Mouse (Mus musculus) myocyte (in vitro differentiated cells): ENCODE measurements around the gene Cited2. TPM values are rescaled to one million over a fixed set of nuclear protein-coding genes. Genes with fewer than 3 reads are reported as not detected.

Source experiments
- H3K27me3 ChIP-seq: one replicate; pipeline ENCODE4 v1.6.1; 2011; ENCODE audit not compliant: control insufficient read depth, insufficient read depth, insufficient read length
- H3K36me3 ChIP-seq: one replicate; pipeline ENCODE4 v1.6.1; 2011; ENCODE audit not compliant: control insufficient read depth, insufficient read depth
- H3K4me2 ChIP-seq: one replicate; pipeline ENCODE4 v1.6.1; 2011; ENCODE audit warnings: low read depth, control low read depth
- H3K4me3 ChIP-seq: one replicate; pipeline ENCODE4 v1.5.1; 2011; ENCODE audit warnings: mild to moderate bottlenecking, control low read depth, moderate library complexity
- H3K79me2 ChIP-seq: one replicate; pipeline ENCODE4 v1.6.1; 2011; ENCODE audit not compliant: control insufficient read depth, insufficient read depth
- H3ac ChIP-seq: one replicate; pipeline ENCODE4 v1.6.1; 2011; ENCODE audit not compliant: control insufficient read depth, insufficient read length
- CEBPB ChIP-seq: IDR thresholded peaks from 2 replicates; pipeline ENCODE4 v1.6.1; 2011; ENCODE audit warnings: mild to moderate bottlenecking, moderate library complexity; ENCODE audit not compliant: poor library complexity, insufficient read depth, severe bottlenecking
- E2F4 ChIP-seq: IDR thresholded peaks from one replicate; pipeline ENCODE4 v1.6.1; 2011; ENCODE audit warnings: mild to moderate bottlenecking, control low read depth, moderate library complexity; ENCODE audit not compliant: insufficient read depth
- MAX ChIP-seq: IDR thresholded peaks from one replicate; pipeline ENCODE4 v1.6.1; 2011; ENCODE audit warnings: low read depth, mild to moderate bottlenecking, control low read depth
- MYOD1 ChIP-seq, 3 experiments: IDR thresholded peaks; one replicate each; pipeline ENCODE4 v1.6.1; 2011; ENCODE audit warnings: control low read depth in 2 of 3, low read depth in 2 of 3, mild to moderate bottlenecking in 2 of 3, moderate library complexity in 1 of 3; ENCODE audit not compliant: insufficient read length in 2 of 3, control insufficient read depth in 1 of 3
- MYOG ChIP-seq, 3 experiments: IDR thresholded peaks; one replicate each; pipeline ENCODE4 v1.6.1; 2011; ENCODE audit warnings: control low read depth in 2 of 3, low read depth in 2 of 3, mild to moderate bottlenecking in 2 of 3; ENCODE audit not compliant: insufficient read length in 2 of 3, control insufficient read depth in 1 of 3, insufficient read depth in 1 of 3
- POLR2A ChIP-seq: IDR thresholded peaks from one replicate; pipeline ENCODE4 v1.6.1; 2011; ENCODE audit warnings: low read depth, mild to moderate bottlenecking, control low read depth, moderate library complexity; ENCODE audit not compliant: insufficient read length
- POLR2AphosphoS2 ChIP-seq: IDR thresholded peaks from one replicate; pipeline ENCODE4 v1.6.1; 2011; ENCODE audit warnings: low read depth, control low read depth; ENCODE audit not compliant: insufficient read length
- REST ChIP-seq: IDR thresholded peaks from one replicate; pipeline ENCODE4 v1.6.1; 2011; ENCODE audit warnings: mild to moderate bottlenecking, control low read depth, moderate library complexity; ENCODE audit not compliant: insufficient read depth, insufficient read length
- SRF ChIP-seq: IDR thresholded peaks from one replicate; pipeline ENCODE4 v1.6.1; 2011; ENCODE audit warnings: low read depth; ENCODE audit not compliant: control insufficient read depth, insufficient read length
- TCF12 ChIP-seq: IDR thresholded peaks from one replicate; pipeline ENCODE4 v1.6.1; 2011; ENCODE audit warnings: mild to moderate bottlenecking, control low read depth; ENCODE audit not compliant: poor library complexity, insufficient read depth, severe bottlenecking
- TCF3 ChIP-seq: IDR thresholded peaks from one replicate; pipeline ENCODE4 v1.6.1; 2011; ENCODE audit warnings: low read depth, control low read depth; ENCODE audit not compliant: insufficient read length
- USF1 ChIP-seq: IDR thresholded peaks from one replicate; pipeline ENCODE4 v1.6.1; 2011; ENCODE audit warnings: low read depth, mild to moderate bottlenecking, control low read depth, moderate library complexity
- polyA plus RNA-seq: library from polyadenylated mRNA; unstranded; fragments of >200 nt; fragmentation: generic; extraction: Trizol; gene quantifications from one replicate; pipeline ENCODE4 v1.2.1, GENCODE M21; 2012; ENCODE audit warnings: missing spikeins

The Cited2 gene
- polyA plus RNA-seq, 1 experiment: 70.4 TPM

DNA sequence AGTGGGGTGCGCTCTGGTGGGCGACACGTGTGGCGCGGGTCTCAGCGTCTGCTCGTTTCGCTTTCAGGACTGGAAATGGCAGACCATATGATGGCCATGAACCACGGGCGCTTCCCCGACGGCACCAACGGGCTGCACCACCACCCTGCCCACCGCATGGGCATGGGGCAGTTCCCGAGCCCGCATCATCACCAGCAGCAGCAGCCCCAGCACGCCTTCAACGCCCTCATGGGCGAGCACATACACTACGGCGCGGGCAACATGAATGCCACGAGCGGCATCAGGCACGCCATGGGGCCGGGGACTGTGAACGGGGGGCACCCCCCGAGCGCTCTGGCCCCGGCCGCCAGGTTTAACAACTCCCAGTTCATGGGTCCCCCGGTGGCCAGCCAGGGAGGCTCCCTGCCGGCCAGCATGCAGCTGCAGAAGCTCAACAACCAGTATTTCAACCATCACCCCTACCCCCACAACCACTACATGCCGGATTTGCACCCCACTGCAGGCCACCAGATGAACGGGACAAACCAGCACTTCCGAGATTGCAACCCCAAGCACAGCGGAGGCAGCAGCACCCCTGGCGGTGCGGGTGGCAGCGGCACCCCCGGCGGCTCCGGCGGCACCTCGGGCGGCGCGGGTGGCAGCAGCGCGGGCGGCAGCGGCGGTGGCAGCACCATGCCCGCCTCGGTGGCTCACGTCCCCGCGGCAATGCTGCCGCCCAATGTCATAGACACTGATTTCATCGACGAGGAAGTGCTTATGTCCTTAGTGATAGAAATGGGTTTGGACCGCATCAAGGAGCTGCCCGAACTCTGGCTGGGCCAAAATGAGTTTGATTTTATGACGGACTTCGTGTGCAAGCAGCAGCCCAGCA is 1.1 kb downstream of the Cited2 start:
- Histone ChIP-seq H3K27me3 (no peaks in the 10 kb centered on the region), H3K4me2 (peak overlapping the region; percentile 82), H3K36me3 (peaks cover 7% of the 10 kb centered on the region), H3ac (peak overlapping the region; percentile 86), H3K79me2 (peaks cover 31% of the 10 kb centered on the region), H3K4me3 (peak overlapping the region; percentile 78)
- TF ChIP-seq MAX (no peak), MYOD1 (IDR thresholded peaks at IDR 0.05; ENCODE audit: control insufficient read depth in 1 of 3, insufficient read length in 2 of 3, low read depth in 2 of 3) (peak in 2 of 3 experiments; percentile 8 to 31), MYOG (IDR thresholded peaks at IDR 0.05; ENCODE audit: control insufficient read depth in 1 of 3, insufficient read depth in 1 of 3, insufficient read length in 2 of 3, low read depth in 2 of 3) (peak in 2 of 3 experiments; percentile 1 to 41), REST (no peak), TCF3 (no peak), POLR2AphosphoS2 (peak; percentile 81), SRF (no peak), E2F4 (no peak), USF1 (no peak), POLR2A (peak; percentile 75), TCF12 (no peak), CEBPB (no peak)

DNA sequence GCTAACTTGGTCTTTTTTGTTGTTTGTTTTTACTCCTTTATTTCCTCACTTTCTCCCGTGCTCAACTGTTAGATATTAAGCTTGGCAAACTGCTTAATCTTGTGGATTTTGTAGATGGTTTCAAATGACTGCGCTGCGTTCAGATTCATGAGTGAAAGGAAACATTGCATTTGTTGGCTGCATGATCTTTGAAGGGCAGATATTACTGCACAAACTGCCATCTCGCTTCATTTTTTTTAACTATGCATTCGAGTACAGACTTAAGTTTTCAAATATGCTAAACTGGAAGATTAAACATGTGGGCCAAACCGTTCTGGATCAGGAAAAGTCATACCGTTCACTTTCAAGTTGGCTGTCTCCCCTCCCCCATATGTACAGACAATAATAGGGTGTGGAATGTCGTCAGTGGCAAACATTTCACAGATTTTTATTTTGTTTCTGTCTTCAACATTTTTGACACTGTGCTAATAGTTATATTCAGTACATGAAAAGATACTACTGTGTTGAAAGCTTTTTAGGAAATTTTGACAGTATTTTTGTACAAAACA is 2.1 kb downstream of the Cited2 start:
- Histone ChIP-seq H3K4me2 (peak overlapping the region; percentile 82), H3K36me3 (peaks cover 7% of the 10 kb centered on the region), H3ac (no peak overlapping the region), H3K4me3 (peak overlapping the region; percentile 78), H3K79me2 (peaks cover 31% of the 10 kb centered on the region), H3K27me3 (no peaks in the 10 kb centered on the region)
- no peak for TF ChIP-seq REST
- TF ChIP-seq TCF3: no peak
- TF ChIP-seq E2F4: no peak
- TF ChIP-seq CEBPB: no peak
- no peak for TF ChIP-seq USF1
- TF ChIP-seq MYOG (IDR thresholded peaks at IDR 0.05; ENCODE audit: control insufficient read depth in 1 of 3, insufficient read depth in 1 of 3, insufficient read length in 2 of 3, low read depth in 2 of 3): no peak
- TF ChIP-seq POLR2A: no peak

DNA sequence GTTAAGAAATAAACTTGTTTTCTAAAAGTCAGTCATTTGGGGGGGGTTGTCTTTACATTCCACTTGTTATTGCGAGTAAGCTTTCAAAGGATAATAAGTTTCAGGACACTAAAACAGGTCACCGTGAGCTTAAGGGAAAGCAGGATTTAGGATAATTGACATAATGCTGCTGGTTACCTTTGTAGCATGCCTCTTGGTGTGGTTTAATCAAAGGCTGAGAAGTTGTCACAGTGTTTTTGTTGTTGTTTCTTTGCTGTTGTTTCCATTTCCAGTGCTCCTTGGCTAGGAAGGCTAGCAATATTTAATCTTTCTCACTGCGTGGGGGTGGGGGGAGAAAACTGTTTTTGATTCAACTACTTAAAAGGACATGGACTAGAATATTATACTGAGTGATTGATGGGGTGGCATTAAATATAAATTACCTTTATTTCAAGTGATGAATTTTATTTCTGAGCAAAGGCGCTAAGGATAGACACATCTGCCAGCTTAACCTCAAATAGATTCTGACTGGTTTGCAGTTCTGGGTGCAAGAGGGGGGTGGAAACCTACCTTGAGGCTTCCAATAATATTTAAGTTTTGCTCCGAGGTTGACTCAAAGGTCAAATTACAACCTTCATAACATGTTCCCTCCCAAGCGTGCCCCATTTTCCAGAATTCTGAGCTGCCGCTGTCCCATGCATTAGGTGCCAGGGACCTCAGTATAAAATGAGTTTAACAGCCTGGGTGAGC is 2.8 kb downstream of the Cited2 start:
- Histone ChIP-seq H3K36me3 (peaks cover 7% of the 10 kb centered on the region), H3K79me2 (peaks cover 31% of the 10 kb centered on the region), H3K27me3 (no peaks in the 10 kb centered on the region), H3K4me3 (peak overlapping the region; percentile 78), H3ac (no peak overlapping the region), H3K4me2 (peak overlapping the region; percentile 82)
- TF ChIP-seq SRF: no peak
- TF ChIP-seq MYOG (IDR thresholded peaks at IDR 0.05; ENCODE audit: control insufficient read depth in 1 of 3, insufficient read depth in 1 of 3, insufficient read length in 2 of 3, low read depth in 2 of 3): no peak
- TF ChIP-seq POLR2AphosphoS2: peak; percentile 44
- TF ChIP-seq REST: no peak

DNA sequence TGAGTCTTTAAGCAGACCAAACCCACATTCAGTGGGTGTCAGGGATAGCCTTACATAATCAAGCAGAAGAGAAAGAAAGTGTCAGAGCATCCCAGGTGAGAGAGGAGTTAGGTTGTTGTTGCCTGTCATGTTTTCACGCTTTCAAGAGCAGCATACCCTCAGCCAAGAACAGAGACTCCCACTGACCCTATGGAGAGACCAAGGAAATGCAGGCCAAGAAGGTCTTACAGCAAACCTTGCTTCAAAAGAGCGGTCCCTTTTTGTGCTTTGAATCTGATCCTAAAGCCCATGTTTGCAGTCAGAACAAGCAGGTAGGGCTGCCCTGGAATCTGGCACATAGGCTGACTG is 3.3 kb downstream of the Cited2 start:
- Histone ChIP-seq H3K27me3 (no peaks in the 10 kb centered on the region), H3K79me2 (peaks cover 31% of the 10 kb centered on the region), H3K4me2 (peak overlapping the region; percentile 82), H3K36me3 (peaks cover 7% of the 10 kb centered on the region), H3K4me3 (peak overlapping the region; percentile 78), H3ac (no peak overlapping the region)
- TF ChIP-seq MYOG (IDR thresholded peaks at IDR 0.05; ENCODE audit: control insufficient read depth in 1 of 3, insufficient read depth in 1 of 3, insufficient read length in 2 of 3, low read depth in 2 of 3) (no peak), MYOD1 (IDR thresholded peaks at IDR 0.05; ENCODE audit: control insufficient read depth in 1 of 3, insufficient read length in 2 of 3, low read depth in 2 of 3) (no peak), USF1 (no peak), POLR2AphosphoS2 (peak; percentile 77), MAX (no peak), CEBPB (no peak), POLR2A (peak; percentile 33)
